Mouse (Mus musculus) midbrain, embryonic 11.5 days (tissue): ENCODE measurements around the gene Zan. TPM values are rescaled to one million over a fixed set of nuclear protein-coding genes. Genes with fewer than 3 reads are reported as not detected.
"Not testable (repeated sequence)": the region's sequence is repeated elsewhere in the genome, so short reads cannot be mapped to it uniquely, and the experiment has no call there.

Experiments used
- ATAC-seq: fragments of 200-750 bp; cut with Nextera tagmentation; 2 replicates; pipeline ENCODE4 v1.8.0; 2017; ENCODE audit warnings: moderate TSS enrichment, moderate library complexity; ENCODE audit not compliant: low FRiP score
- DNase-seq: peaks from one replicate; pipeline ENCODE4 v3.0.0; 2015; ENCODE audit warnings: low spot score; ENCODE audit errors: missing footprints
- H3K27ac ChIP-seq: fragments of 300-500 bp; sonication (generic); 2 replicates; pipeline ENCODE4 v1.5.1; 2014; ENCODE audit warnings: low read depth, low read length
- H3K27me3 ChIP-seq: fragments of 300-500 bp; sonication (generic); 2 replicates; pipeline ENCODE4 v1.6.1; 2014; ENCODE audit warnings: mild to moderate bottlenecking, low read length, moderate library complexity, mixed read lengths; ENCODE audit not compliant: control insufficient read depth, insufficient read depth
- H3K36me3 ChIP-seq: fragments of 300-500 bp; sonication (generic); 2 replicates; pipeline ENCODE4 v1.6.1; 2014; ENCODE audit warnings: mild to moderate bottlenecking, low read length, moderate library complexity, mixed read lengths; ENCODE audit not compliant: control insufficient read depth, insufficient read depth
- H3K4me1 ChIP-seq: fragments of 300-500 bp; sonication (generic); 2 replicates; pipeline ENCODE4 v1.6.1; 2014; ENCODE audit warnings: low read length; ENCODE audit not compliant: control insufficient read depth, insufficient read depth
- H3K4me2 ChIP-seq: fragments of 300-500 bp; sonication (generic); 2 replicates; pipeline ENCODE4 v1.6.1; 2014; ENCODE audit warnings: mild to moderate bottlenecking, moderate library complexity
- H3K4me3 ChIP-seq: fragments of 300-500 bp; sonication (generic); 2 replicates; pipeline ENCODE4 v1.5.1; 2014; ENCODE audit warnings: low read depth, low read length
- H3K9ac ChIP-seq: fragments of 300-500 bp; sonication (generic); 2 replicates; pipeline ENCODE4 v1.6.1; 2014; ENCODE audit warnings: low read length
- H3K9me3 ChIP-seq: fragments of 300-500 bp; sonication (generic); 2 replicates; pipeline ENCODE4 v1.6.1; 2016; ENCODE audit warnings: low read length; ENCODE audit not compliant: control insufficient read depth
- WGBS: fragments of 180-500 bp; shearing (Covaris S2); extraction: QIAGEN DNeasy Blood & Tissue Kit; methylation state at CpG from one replicate; pipeline ENCODE4 v1.1.7; 2014; 5-methylcytosine and 5-hydroxymethylcytosine counted together
- polyA plus RNA-seq: library from polyadenylated mRNA; unstranded; fragments of >200 nt; fragmentation: Nextera tagmentation; extraction: Ambion mirVana; gene quantifications from 2 replicates; pipeline ENCODE4 v1.2.1, GENCODE M21; 2014

Zan gene
- polyA plus RNA-seq, 1 experiment from 2014 or later = 0.03 TPM

GRCm38 (mm10) chr5:137445536-137445935 is 31.3 kb downstream of the Zan start:
- Histone ChIP-seq H3K4me1 (no peaks in the 10 kb centered on the region), H3K36me3 (no peaks in the 10 kb centered on the region), H3K9ac (no peak overlapping the region), H3K27me3 (no peaks in the 10 kb centered on the region), H3K4me3 (no peak overlapping the region), H3K27ac (no peak overlapping the region), H3K9me3 (no peaks in the 10 kb centered on the region), H3K4me2 (no peak overlapping the region)
- DNase-seq (no peak), ATAC-seq (no peak)

- Histone ChIP-seq H3K9me3 (no peaks in the 10 kb centered on the region), H3K9ac (no peak overlapping the region), H3K4me2 (no peak overlapping the region), H3K27ac (no peak overlapping the region), H3K36me3 (no peaks in the 10 kb centered on the region), H3K4me3 (no peak overlapping the region), H3K27me3 (no peaks in the 10 kb centered on the region), H3K4me1 (no peaks in the 10 kb centered on the region)
- WGBS = 89% methylated on average over 11 of the region's 11 CpGs
- no peak for ATAC-seq
- DNase-seq = no peak
Measured at GRCm38 (mm10) chr5:137440216-137440855, 36.5 kb downstream of the Zan start.

- no peak overlapping the region for H3K4me2 ChIP-seq
- H3K4me3 ChIP-seq = no peak overlapping the region
- H3K9ac ChIP-seq = no peak overlapping the region
- H3K4me1 ChIP-seq = no peaks in the 10 kb centered on the region
- ATAC-seq (no peak), DNase-seq (no peak)
- no peaks in the 10 kb centered on the region for H3K9me3 ChIP-seq
- 74% methylated on average over 6 of the region's 6 CpGs for WGBS
- no peaks in the 10 kb centered on the region for H3K27me3 ChIP-seq
- no peak overlapping the region for H3K27ac ChIP-seq
- H3K36me3 ChIP-seq = no peaks in the 10 kb centered on the region
Measured at GRCm38 (mm10) chr5:137433889-137434288, 43.0 kb downstream of the Zan start.

DNA sequence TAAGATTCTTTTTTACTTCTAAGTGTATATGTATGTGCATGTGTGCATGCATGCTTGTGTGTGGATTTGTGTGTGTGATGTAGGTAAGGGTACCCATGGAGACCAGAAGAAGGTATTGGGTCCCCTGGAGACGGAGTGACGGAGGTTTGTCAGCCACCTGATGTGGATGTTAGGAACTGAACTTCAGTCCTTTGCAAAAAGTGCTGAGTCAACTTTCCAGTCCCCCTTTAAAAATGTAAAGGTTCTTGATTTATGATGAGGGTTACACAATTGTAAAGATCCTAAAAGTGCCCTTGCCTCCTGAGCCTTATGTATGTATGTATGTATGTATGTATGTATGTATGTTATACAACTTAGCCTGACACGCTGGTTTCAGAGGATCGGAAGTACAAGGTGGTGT is 46.5 kb downstream of the Zan start:
- not testable (repeated sequence) for H3K4me1 ChIP-seq, H3K4me2 ChIP-seq, H3K4me3 ChIP-seq, DNase-seq, H3K9me3 ChIP-seq, H3K27me3 ChIP-seq, H3K9ac ChIP-seq, H3K27ac ChIP-seq, ATAC-seq, H3K36me3 ChIP-seq
- WGBS = 89% methylated on average over 4 of the region's 4 CpGs

DNA sequence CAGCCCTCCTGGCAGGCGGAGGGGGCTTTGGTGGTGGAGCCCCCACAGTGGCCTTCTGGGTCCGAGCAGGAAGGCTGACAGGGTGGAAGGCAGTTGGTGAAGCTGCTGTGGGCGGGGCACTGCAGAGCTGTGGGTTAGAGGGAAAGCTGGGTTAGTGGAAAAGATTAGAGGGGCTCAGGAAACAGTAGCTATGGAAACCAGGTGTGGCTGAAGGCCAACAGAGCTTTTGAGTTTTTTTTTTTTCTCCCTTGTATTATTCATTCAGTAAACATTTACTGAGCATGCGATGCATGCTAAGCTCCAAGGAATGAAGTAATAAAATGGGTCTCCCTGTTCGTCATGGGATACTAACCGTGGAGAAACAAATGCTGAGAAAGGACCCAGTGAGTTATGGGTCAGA is 51.2 kb downstream of the Zan start:
- no peaks in the 10 kb centered on the region for H3K9me3 ChIP-seq
- no peaks in the 10 kb centered on the region for H3K27me3 ChIP-seq
- H3K4me2 ChIP-seq = no peak overlapping the region
- no peak for DNase-seq
- no peaks in the 10 kb centered on the region for H3K4me1 ChIP-seq
- H3K4me3 ChIP-seq = no peak overlapping the region
- no peaks in the 10 kb centered on the region for H3K36me3 ChIP-seq
- ATAC-seq = no peak
- H3K27ac ChIP-seq = no peak overlapping the region
- no peak overlapping the region for H3K9ac ChIP-seq
- WGBS = 70% methylated on average over 6 of the region's 6 CpGs

DNA sequence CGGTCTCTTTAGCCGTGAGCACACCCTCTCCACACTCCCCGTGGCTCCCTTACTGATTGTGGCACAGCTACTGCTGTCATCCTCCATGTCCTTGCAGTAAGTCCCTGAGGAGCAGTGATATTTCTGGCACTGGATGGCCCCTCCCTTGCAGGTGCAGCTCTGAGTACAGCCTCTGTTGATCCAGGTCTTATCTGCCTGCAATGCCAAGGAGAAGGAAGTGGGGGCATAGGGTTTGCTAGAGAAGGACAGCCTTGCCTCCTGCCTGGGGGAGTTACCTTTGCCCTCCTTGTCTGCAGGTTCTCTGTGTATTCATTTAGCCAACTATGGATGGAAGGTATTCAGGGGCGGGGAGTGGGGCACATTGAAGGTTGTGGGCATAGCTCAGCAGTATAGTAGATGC is 57.0 kb downstream of the Zan start:
- ATAC-seq = no peak
- Histone ChIP-seq H3K27me3 (no peaks in the 10 kb centered on the region), H3K27ac (no peak overlapping the region), H3K36me3 (no peaks in the 10 kb centered on the region), H3K9me3 (no peaks in the 10 kb centered on the region), H3K4me2 (no peak overlapping the region), H3K4me1 (no peaks in the 10 kb centered on the region), H3K4me3 (no peak overlapping the region), H3K9ac (no peak overlapping the region)
- DNase-seq = no peak
- 84% methylated on average over 4 of the region's 4 CpGs for WGBS

DNA sequence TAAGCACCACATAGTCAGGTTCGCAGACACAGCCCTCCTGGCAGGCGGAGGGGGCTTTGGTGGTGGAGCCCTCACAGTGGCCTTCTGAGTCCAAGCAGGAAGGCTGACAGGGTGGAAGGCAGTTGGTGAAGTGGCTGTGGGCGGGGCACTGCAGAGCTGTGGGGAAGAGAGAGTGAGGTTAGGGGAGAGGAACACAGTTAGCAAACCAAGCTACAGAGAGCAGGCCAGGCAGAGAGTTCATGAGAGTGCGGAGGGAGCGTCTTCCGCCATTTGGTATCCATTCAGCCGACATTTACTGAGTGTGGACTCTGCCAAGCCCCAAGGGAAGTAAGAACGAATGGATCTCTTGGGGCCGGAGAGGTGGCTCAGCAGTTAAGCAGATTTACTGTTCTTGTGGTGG is 57.8 kb downstream of the Zan start:
- Histone ChIP-seq H3K27ac (no peak overlapping the region), H3K4me3 (no peak overlapping the region), H3K4me1 (no peaks in the 10 kb centered on the region), H3K27me3 (no peaks in the 10 kb centered on the region), H3K36me3 (no peaks in the 10 kb centered on the region), H3K9ac (no peak overlapping the region), H3K4me2 (no peak overlapping the region), H3K9me3 (no peaks in the 10 kb centered on the region)
- 81% methylated on average over 9 of the region's 9 CpGs for WGBS
- no peak for ATAC-seq
- DNase-seq = no peak

- no peaks in the 10 kb centered on the region for H3K4me1 ChIP-seq
- ATAC-seq (no peak), DNase-seq (no peak)
- H3K4me2 ChIP-seq = no peak overlapping the region
- no peak overlapping the region for H3K9ac ChIP-seq
- no peak overlapping the region for H3K4me3 ChIP-seq
- H3K9me3 ChIP-seq = no peaks in the 10 kb centered on the region
- H3K27me3 ChIP-seq = no peaks in the 10 kb centered on the region
- H3K36me3 ChIP-seq = no peaks in the 10 kb centered on the region
- H3K27ac ChIP-seq = no peak overlapping the region
- 70% methylated on average over 5 of the region's 5 CpGs for WGBS
Measured at GRCm38 (mm10) chr5:137414253-137414652, 62.6 kb downstream of the Zan start.

GRCm38 (mm10) chr5:137411235-137411634 is 65.6 kb downstream of the Zan start:
- no peak overlapping the region for H3K4me3 ChIP-seq
- H3K36me3 ChIP-seq = no peaks in the 10 kb centered on the region
- H3K27me3 ChIP-seq = no peaks in the 10 kb centered on the region
- ATAC-seq (no peak), DNase-seq (no peak)
- H3K4me1 ChIP-seq = peaks cover 8% of the 10 kb centered on the region
- no peak overlapping the region for H3K4me2 ChIP-seq
- WGBS = 81% methylated on average over 8 of the region's 8 CpGs
- no peak overlapping the region for H3K27ac ChIP-seq
- H3K9ac ChIP-seq = no peak overlapping the region
- no peaks in the 10 kb centered on the region for H3K9me3 ChIP-seq
